Comparison of ENCODE assay signal across 8 mouse cellular contexts in the genomic region with DNA sequence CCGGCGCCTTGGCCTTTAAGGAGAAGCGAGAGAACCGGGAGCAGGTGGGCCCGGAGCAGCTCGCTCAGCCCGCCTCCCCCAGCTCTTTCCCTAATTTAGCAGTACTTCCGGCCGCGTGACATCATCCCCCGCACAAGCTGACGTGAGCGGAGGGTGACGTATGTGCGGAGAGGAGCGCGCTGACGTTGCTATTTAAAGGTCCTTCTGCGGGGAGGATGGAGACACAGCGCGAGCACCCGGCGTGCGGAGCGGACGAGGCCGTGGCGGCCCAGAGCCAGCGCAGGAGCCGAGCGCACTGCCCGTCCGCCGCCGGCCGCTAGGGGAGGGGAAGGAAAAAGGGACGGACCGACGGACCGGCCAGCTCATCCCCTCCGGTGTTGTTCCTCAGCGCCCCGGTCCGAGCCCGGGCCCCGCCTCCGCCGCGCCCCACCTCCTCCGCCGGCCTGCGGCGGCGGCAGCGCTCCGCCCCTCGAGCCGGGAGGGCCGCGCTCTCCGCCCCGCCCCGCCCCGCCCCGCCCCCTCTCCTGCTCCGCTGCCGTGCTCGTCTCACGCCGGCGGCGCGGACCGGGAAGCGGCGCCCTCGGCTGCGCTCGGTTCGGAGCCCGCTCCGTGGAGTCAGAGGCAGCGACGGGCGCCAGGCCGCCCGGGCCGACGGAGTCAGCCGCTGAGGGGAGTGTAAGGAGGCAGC. TPM values are rescaled to one million over a fixed set of nuclear protein-coding genes. Genes with fewer than 3 reads are reported as not detected.
DNase-seq lines count a peak whose midpoint lies in the region; ATAC-seq lines count a peak whose summit lies in the region.

No protein-coding gene starts in this region.

- peaks cover 18% of the 10 kb centered on the region; the same call in 1 of the 2 replicates for H3K4me1 ChIP-seq in heart, embryonic 10.5 days
- peaks cover 21% of the 10 kb centered on the region; the same call in 1 of the 2 replicates for H3K4me1 ChIP-seq in kidney, embryonic 15.5 days

- ATAC-seq in erythroblast, adult 5-6 weeks (replicated peaks; ENCODE audit: low FRiP score, poor library complexity, severe bottlenecking): peak; percentile 95
- ATAC-seq in kidney, embryonic 15.5 days (replicated peaks; ENCODE audit: low FRiP score): peak; percentile 97
- ATAC-seq in monocyte, adult 5-6 weeks (replicated peaks; ENCODE audit: insufficient number of reproducible peaks, low FRiP score, low TSS enrichment, poor library complexity, severe bottlenecking): peak; percentile 95

- peak overlapping the region; percentile 86 for H3K9ac ChIP-seq in kidney, embryonic 15.5 days

- peak overlapping the region; percentile 98 for H3K27ac ChIP-seq in heart, embryonic 10.5 days
- H3K27ac ChIP-seq in kidney, embryonic 15.5 days: peak overlapping the region; percentile 98

- DNase-seq in B cell, adult 2 months: peak; percentile 96
- DNase-seq in brain, adult 2 months (ENCODE audit: low read depth, low spot score): peak; percentile 99
- DNase-seq in heart, embryonic 10.5 days (ENCODE audit: low spot score): peak; percentile 97
- DNase-seq in liver: peak; percentile 94
- peak; percentile 88 to 93 for DNase-seq in spleen, postnatal 4 days (ENCODE audit: low spot score in 2 of 2)

- peak overlapping the region; percentile 93 for H3K4me3 ChIP-seq in heart, embryonic 10.5 days
- peak overlapping the region; percentile 91 for H3K4me3 ChIP-seq in kidney, embryonic 15.5 days (replicated peaks)

- no peaks in the 10 kb centered on the region for H3K9me3 ChIP-seq in heart, embryonic 10.5 days
- H3K9me3 ChIP-seq in kidney, embryonic 15.5 days (replicated peaks): no peaks in the 10 kb centered on the region

- peak overlapping the region; percentile 73 for H3K4me2 ChIP-seq in kidney, embryonic 15.5 days

- H3K27me3 ChIP-seq in heart, embryonic 10.5 days (ENCODE audit: insufficient read depth, poor library complexity, severe bottlenecking): no peaks in the 10 kb centered on the region
- H3K27me3 ChIP-seq in kidney, embryonic 15.5 days: no peaks in the 10 kb centered on the region

- no peaks in the 10 kb centered on the region for H3K36me3 ChIP-seq in heart, embryonic 10.5 days
- H3K36me3 ChIP-seq in kidney, embryonic 15.5 days: no peaks in the 10 kb centered on the region

- WGBS in heart, embryonic 10.5 days: under 1% methylated on average over 71 of the region's 90 CpGs
- WGBS in kidney, embryonic 15.5 days: 0% methylated on average over 45 of the region's 90 CpGs

RNA-seq across cellular contexts. Expression of gene Homer1, which starts 4.3 kb away (rescaled TPM):
- total RNA-seq in erythroblast, adult 5-6 weeks (2015; ENCODE audit: low replicate concordance): 4.2 and 11.3 TPM in 2 replicates
- 5.9 and 8.9 TPM in 2 replicates for total RNA-seq in erythroblast, adult 5-6 weeks (2017; ENCODE audit: low replicate concordance)
- polyA plus RNA-seq in heart, embryonic 10.5 days (2016; fragmentation: Nextera tagmentation; extraction: Ambion mirVana): 18.4 and 18.5 TPM in 2 replicates
- polyA plus RNA-seq in kidney, embryonic 15.5 days (2015; fragmentation: Nextera tagmentation; extraction: Ambion mirVana): 5.5 and 5.9 TPM in 2 replicates
- 18.7 to 30.9 TPM (median 19.0 TPM) in 3 replicates for total RNA-seq in monocyte, adult 5-6 weeks (2017)

Comparison
In these comparisons a context has a peak if more than half of its experiments do, and no peak if none do; other contexts are left out.
1. Peak in every context shown above with its lines: DNase-seq, ATAC-seq, H3K4me3 ChIP-seq and H3K27ac ChIP-seq.